Mouse (Mus musculus): Measurements from ENCODE around the gene Cox6a1. TPM values are rescaled to one million over a fixed set of nuclear protein-coding genes. Genes with fewer than 3 reads are reported as not detected.

The Cox6a1 gene
- polyA plus RNA-seq, 1 experiment from 2014 or later = 1,187 TPM

DNA sequence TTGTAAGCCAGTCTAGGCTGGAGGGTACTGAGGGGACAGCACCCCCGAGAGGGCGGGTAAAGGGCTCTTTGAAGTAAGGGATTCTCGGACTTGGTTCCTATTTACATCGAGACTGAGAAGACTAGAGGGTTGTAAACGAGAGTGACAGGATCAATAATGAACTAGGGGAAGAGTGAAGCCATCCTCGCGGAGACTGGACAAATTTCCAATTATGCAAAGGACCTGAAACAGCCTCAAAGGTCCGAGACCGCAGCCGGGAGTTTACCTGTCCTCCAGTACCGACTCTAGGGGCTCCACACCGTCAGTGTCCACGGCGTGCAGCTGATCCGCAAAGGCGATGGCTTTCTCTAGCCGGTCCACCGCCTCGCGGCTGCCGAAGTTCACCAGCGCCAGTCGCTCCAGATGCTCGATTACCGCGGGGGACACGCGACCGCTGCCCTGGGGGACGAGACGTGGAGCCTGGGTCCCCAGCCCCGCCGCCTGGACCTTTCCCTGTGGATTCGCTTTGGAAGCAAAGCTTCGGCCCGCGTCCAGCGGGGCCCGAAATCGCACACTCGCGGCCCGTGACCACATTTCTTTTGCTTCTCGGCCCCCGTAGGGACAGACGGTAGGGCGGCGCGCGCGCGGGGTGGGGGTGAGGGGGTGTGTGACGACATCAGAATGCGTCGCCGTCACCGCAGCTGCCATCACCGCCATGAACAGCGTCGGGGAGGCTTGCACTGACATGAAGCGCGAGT lies 8.0 kb downstream of the Cox6a1 start, which contains the start of the genes Gatc and Triap1:
Gene Gatc (minus strand): TSS at position 602 of the 737 bp plus-strand sequence.
Gene Triap1 (plus strand): TSS at position 649 of the 737 bp plus-strand sequence.
- under 1% methylated on average over 62 of the region's 62 CpGs for WGBS
- peak; percentile 94 for ATAC-seq
- Histone ChIP-seq H3K9ac (peak within 1 kb of the TSS; percentile 90), H3K36me3 (peaks cover 29% of the 10 kb centered on the region), H3K9me3 (no peaks in the 10 kb centered on the region), H3K4me1 (replicated peaks) (peaks cover 9% of the 10 kb centered on the region), H3K27me3 (replicated peaks) (no peaks in the 10 kb centered on the region), H3K4me3 (replicated peaks) (peak within 1 kb of the TSS; percentile 77), H3K27ac (peak within 1 kb of the TSS; percentile 81), H3K4me2 (replicated peaks) (peak within 1 kb of the TSS; percentile 55)

DNA sequence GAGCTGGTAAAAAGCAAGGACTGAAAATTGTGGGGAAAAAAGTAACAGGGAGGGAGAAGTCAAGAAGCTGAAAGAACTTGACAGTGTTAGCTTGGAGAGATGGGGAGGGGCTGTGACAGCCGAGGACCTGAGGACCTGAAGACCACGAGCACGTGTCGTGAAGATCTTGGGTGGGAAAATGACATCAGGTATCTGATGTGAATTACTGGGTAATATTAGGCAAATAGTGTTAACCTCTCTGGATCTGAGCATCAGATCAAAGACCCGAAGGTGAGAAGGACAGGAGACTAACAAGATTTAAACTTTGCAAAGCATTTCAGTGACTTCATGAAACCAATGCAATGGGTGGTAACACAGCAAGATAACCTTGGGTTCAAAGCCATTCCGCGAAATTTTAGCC lies 8.8 kb downstream of the Cox6a1 start:
- ATAC-seq = no peak
- peaks cover 26% of the 10 kb centered on the region for H3K36me3 ChIP-seq
- WGBS = 15% methylated on average over 7 of the region's 7 CpGs

DNA sequence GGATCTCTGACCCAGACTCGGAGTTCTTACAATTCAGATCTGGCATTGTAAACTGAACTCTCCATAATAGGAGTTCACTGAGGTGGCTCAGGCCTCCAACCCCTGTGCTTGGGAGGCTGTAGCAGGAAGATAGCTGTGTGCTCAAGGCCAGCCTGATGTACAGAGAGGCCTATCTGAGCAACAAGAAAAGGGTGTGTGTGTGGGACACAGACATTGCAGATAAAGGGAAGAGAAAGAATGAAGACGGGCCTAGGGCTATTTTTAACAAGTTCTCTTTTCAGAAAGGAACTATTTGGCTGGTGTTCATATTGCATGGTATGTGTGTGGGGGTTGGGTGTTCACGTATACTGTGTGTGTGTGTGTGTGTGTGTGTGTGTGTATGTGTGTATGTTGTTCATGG lies 15.2 kb downstream of the Cox6a1 start:
- peaks cover 8% of the 10 kb centered on the region for H3K4me1 ChIP-seq (replicated peaks)
- H3K9me3 ChIP-seq = no peaks in the 10 kb centered on the region
- 72% methylated on average over 3 of the region's 3 CpGs for WGBS
- H3K4me3 ChIP-seq (replicated peaks) = no peak overlapping the region
- H3K27ac ChIP-seq = no peak overlapping the region
- no peaks in the 10 kb centered on the region for H3K27me3 ChIP-seq (replicated peaks)
- no peak overlapping the region for H3K4me2 ChIP-seq (replicated peaks)
- H3K36me3 ChIP-seq = peaks cover 35% of the 10 kb centered on the region
- no peak overlapping the region for H3K9ac ChIP-seq
- no peak for ATAC-seq

More for the DNA sequence above, 8.8 kb downstream of the Cox6a1 start:
- Histone ChIP-seq H3K27ac (no peak overlapping the region), H3K4me3 (replicated peaks) (peak overlapping the region; percentile 77), H3K9me3 (no peaks in the 10 kb centered on the region), H3K4me2 (replicated peaks) (peak overlapping the region; percentile 55), H3K9ac (no peak overlapping the region), H3K4me1 (replicated peaks) (peaks cover 9% of the 10 kb centered on the region), H3K27me3 (replicated peaks) (no peaks in the 10 kb centered on the region)

DNA sequence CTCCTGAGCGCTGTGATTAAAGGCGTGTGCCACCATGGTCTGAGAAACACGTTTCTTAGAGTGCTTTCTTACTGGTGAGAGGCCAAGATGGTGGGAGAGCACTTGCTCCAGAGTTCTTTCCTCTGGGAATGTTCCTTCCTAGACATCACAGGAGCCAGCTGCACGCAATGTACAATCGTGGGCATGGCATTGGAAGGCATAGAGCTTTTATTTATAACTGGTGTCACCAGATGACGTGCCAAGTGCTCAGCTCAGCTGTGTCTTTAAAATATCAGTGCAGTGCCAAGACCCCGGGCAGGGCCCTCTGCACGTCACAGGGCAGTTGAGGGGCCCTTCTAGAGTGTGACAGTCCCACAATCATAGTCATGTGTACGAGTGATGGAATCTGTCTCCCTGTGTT lies 17.8 kb downstream of the Cox6a1 start:
- H3K9ac ChIP-seq = no peak overlapping the region
- H3K27ac ChIP-seq = no peak overlapping the region
- H3K4me3 ChIP-seq (replicated peaks) = no peak overlapping the region
- H3K36me3 ChIP-seq = peaks cover 35% of the 10 kb centered on the region
- peaks cover 16% of the 10 kb centered on the region for H3K4me1 ChIP-seq (replicated peaks)
- 82% methylated on average over 9 of the region's 9 CpGs for WGBS
- no peaks in the 10 kb centered on the region for H3K27me3 ChIP-seq (replicated peaks)
- ATAC-seq = no peak
- H3K9me3 ChIP-seq = no peaks in the 10 kb centered on the region
- H3K4me2 ChIP-seq (replicated peaks) = no peak overlapping the region

DNA sequence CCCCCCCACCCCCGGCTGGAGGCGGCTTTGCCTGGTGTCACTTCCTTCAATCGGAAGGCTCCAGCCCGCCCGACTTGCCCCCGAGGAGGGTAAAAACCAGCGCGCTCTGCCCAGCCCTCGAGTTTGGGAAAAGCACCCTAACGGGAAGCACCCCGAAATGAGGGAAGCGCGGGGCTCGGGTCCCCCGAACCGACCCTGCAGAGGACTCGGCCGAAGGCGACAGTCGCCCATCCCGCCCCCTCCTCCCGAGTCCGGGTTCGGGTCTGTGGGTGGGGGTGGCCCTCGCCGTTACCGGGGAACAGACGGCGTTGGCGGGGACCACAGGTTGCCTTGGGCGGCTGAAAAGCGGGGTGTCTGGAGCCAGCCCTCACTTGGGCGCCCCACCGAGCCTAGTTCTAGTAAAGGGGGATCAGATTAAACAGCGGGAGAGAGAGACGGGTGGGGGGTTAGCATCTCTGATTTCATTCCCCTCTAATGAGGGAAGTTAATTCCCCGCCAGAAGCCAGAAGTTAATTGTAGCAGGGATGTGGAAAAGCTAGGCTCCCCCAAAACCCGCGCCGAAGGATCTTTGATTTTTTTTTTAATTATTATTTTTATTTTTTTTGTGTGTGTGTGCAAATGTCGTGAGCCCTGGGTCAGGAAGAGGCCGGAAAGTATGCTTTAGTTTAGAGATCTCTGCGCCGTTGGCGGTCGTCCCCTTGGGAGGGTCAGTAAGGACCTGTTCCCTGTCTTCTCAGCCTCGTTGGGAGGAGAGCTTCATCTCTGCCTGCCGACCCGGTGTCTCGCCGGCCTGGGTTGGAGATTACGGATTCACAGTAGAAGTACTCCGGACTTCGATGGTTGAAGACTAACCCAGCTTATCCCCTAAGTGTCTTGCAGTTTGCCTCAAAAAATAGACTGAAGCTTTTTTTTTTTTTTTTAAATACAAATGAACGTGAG lies 20.9 kb downstream of the Cox6a1 start:
- WGBS = 1% methylated on average over 52 of the region's 55 CpGs
- peak overlapping the region; percentile 94 for H3K9ac ChIP-seq
- peaks cover 20% of the 10 kb centered on the region for H3K4me1 ChIP-seq (replicated peaks)
- H3K9me3 ChIP-seq = no peaks in the 10 kb centered on the region
- H3K27ac ChIP-seq = peak overlapping the region; percentile 93
- H3K4me2 ChIP-seq (replicated peaks) = peak overlapping the region; percentile 78
- peaks cover 19% of the 10 kb centered on the region for H3K36me3 ChIP-seq
- no peaks in the 10 kb centered on the region for H3K27me3 ChIP-seq (replicated peaks)
- peak overlapping the region; percentile 91 for H3K4me3 ChIP-seq (replicated peaks)
- peak; percentile 6; the same call in 1 of the 2 replicates for ATAC-seq

DNA sequence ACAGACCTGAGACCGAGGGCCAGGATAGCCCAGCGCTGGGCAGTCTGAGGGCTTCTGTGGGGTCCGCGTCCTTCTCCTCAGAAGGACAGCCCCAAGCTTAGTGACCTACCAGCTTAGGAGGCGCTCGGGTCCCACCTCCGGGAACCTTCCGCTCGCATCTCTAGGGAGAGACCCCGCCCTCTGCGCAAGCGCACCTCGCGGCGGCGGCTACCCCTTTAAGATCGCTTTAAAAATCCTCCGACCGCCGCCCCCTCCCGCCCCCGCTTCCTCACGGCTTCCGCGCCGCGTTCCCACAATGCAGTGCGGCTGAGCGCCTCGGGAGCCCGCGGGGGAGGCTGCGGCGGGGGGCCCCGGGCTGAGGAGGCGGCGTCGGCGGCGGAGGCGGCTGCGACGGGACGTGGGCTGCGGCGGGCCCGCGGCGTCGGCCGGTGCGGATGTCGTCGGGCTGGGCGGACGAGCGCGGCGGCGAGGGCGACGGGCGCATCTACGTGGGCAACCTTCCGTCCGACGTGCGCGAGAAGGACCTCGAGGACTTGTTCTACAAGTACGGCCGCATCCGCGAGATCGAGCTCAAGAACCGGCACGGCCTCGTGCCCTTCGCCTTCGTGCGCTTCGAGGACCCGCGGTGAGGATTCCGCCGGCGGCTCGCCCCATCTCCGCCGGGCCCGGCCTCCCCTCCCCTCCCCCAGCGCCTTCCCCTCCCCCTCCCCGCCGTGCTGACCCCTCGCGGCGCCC lies 21.7 kb downstream of the Cox6a1 start, which contains the start of gene Srsf9:
Gene Srsf9 (plus strand): TSS at position 303 of the 735 bp plus-strand sequence.
- H3K36me3 ChIP-seq = peaks cover 14% of the 10 kb centered on the region
- peak within 1 kb of the TSS; percentile 94 for H3K9ac ChIP-seq
- no peaks in the 10 kb centered on the region for H3K9me3 ChIP-seq
- peak within 1 kb of the TSS; percentile 78 for H3K4me2 ChIP-seq (replicated peaks)
- WGBS = under 1% methylated on average over 91 of the region's 97 CpGs
- ATAC-seq = peak; percentile 96
- H3K4me1 ChIP-seq (replicated peaks) = peaks cover 20% of the 10 kb centered on the region
- H3K4me3 ChIP-seq (replicated peaks) = peak within 1 kb of the TSS; percentile 91
- H3K27me3 ChIP-seq (replicated peaks) = no peaks in the 10 kb centered on the region
- H3K27ac ChIP-seq = peak within 1 kb of the TSS; percentile 93

DNA sequence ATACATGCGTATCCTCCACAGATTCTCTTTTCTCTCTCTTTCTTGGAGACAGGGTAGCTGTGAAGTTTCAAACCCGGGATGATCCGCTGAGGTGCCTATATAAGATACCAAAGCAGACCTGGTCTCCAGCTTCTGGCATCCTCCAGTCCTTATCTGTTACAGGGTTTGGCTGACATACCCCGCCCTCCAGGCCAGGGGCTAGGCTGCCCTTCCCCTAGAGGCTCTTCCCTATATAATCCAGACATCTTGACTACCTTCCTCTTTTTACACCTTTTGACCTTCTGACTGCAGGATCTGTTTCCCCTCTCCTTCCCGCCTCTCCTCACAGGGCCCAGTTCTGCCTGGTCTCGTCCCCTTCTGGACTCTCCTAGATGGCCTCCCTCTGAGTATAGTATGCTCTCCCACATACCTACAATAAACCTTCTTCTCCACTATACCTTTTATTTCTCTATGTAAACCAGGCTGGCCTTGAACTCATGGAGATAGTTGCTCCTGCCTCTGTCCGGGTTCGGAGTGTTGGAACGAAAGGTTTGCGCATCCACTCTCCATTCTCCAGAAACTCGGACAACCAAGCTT lies 22.4 kb downstream of the Cox6a1 start:
- Histone ChIP-seq H3K27me3 (replicated peaks) (no peaks in the 10 kb centered on the region), H3K36me3 (peaks cover 9% of the 10 kb centered on the region), H3K4me1 (replicated peaks) (peaks cover 20% of the 10 kb centered on the region), H3K27ac (peak overlapping the region; percentile 74), H3K9me3 (no peaks in the 10 kb centered on the region), H3K4me2 (replicated peaks) (peak overlapping the region; percentile 78), H3K4me3 (replicated peaks) (peak overlapping the region; percentile 91), H3K9ac (peak overlapping the region; percentile 94)
- 18% methylated on average over 11 of the region's 11 CpGs for WGBS
- peak; percentile 55 for ATAC-seq

DNA sequence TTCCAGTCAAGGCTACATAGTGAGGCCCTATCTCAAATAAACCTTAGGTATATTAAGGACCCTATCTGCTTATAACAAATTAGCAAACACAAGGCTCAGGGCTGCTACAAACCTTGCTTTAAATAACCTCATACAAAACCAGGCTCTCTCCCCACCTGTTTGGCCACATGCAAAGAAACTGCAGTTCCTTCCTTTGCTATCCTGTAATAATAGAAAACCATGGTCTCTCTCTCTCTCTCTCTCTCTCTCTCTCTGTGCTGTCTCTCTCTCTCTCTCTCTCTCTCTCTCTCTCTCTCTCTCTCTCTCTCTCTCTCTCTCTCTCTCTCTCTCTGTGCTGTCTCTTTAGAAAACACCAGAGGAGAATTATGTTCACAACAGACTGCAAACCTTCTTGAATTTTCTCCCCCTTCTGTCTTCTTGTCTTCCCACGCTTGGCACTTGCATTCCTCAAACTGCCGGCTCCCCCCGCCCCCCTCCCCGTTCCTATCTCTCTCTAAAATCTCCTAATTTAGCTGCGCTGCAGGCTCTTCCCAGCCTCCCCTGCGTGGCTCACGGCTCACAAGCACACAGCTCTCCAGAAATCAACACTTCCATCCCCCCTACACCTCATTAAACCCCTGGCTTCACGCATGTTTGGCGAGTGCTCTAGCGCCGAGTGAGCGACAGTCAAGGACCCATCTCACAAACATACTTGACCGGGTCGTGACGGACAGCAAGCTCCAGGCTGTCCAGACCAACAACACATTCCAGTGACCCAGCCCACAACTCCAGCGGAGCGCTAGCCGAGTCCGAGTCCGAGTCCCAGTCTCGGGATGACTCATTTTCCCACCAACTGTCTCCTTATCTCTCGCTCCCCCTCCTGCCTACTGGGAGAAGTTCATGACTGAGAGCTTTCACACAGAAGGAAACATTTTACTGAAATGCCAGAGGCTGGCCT lies 29.5 kb downstream of the Cox6a1 start:
- peak overlapping the region; percentile 94 for H3K27ac ChIP-seq
- H3K36me3 ChIP-seq = no peaks in the 10 kb centered on the region
- H3K9ac ChIP-seq = peak overlapping the region; percentile 21; the same call in 1 of the 2 replicates
- H3K27me3 ChIP-seq (replicated peaks) = no peaks in the 10 kb centered on the region
- H3K4me1 ChIP-seq (replicated peaks) = peaks cover 27% of the 10 kb centered on the region
- 2% methylated on average over 22 of the region's 22 CpGs for WGBS
- H3K9me3 ChIP-seq = no peaks in the 10 kb centered on the region
- peak; percentile 88 for ATAC-seq
- peak overlapping the region; percentile 33 for H3K4me3 ChIP-seq (replicated peaks)
- peak overlapping the region; percentile 76 for H3K4me2 ChIP-seq (replicated peaks)

DNA sequence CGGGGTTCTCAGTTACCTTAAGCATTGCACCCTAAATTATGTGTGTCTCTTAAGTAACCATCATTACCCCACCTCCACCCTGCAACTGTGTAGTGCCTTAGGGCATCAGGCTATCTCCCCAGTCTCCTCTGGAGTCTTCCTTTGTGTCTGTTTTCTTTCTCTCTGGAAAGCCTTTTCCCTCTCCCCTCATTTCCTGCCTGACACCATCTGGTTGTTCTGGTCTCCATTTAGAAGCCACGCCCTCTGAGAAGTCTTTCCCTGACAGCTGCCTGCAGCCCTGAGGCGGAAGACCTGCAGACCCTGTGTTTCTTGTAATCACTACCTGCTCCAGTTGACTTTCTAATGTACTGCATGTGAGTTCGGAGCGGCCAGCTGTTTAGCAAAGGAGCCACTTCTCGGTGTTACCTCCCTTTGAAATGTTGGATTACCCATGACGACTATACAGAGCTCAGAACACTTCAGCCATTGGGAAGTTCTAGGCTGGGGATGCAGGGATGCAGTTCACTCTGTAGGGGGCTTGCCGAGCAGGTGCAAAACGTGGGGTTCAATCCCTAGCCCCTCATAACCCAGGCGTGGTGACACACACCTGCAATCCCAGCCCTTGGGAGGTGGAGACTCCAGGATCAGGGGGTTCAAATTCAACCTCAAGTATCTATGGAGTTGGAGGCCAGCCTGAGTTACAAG lies 31.0 kb downstream of the Cox6a1 start:
- WGBS = 6% methylated on average over 10 of the region's 10 CpGs
- H3K27me3 ChIP-seq (replicated peaks) = no peaks in the 10 kb centered on the region
- H3K9me3 ChIP-seq = no peaks in the 10 kb centered on the region
- no peaks in the 10 kb centered on the region for H3K36me3 ChIP-seq
- peak overlapping the region; percentile 40 for H3K4me2 ChIP-seq (replicated peaks)
- no peak overlapping the region for H3K9ac ChIP-seq
- peak; percentile 47 for ATAC-seq
- H3K4me1 ChIP-seq (replicated peaks) = peaks cover 37% of the 10 kb centered on the region
- H3K27ac ChIP-seq = peak overlapping the region; percentile 94
- no peak overlapping the region for H3K4me3 ChIP-seq (replicated peaks)

DNA sequence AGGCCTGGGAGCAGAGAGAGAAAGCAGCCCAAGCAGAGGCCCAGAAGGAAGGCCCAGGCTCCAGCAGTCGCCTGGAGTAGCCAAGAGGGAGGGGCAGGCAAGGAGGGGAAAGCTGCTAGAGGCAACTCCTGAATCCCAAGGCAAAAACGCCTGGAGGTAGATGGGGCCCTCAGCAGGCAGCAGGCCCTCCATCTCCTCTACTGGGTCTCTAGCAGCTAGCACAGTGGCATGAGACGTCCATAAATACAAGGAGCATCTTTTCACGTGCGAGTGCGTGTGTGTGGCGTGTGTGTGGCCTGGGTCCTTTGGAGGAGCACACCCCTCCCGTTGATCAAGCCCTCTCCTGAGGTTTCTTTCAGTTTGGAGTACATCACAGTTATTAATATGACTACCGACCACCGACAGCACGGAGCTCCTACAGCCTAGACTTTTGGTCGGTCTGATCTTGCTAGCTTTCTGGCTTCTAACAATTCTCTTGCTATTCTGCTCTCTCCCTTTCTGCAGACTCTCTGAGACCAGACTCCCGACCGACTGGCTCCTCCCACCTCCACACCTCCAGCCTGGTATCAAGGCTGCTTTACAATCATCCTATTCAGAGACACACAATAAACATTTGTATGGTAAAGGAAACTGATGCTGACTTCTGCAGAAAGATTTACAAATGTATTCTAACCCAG lies 31.7 kb downstream of the Cox6a1 start:
- peaks cover 41% of the 10 kb centered on the region for H3K4me1 ChIP-seq (replicated peaks)
- peak overlapping the region; percentile 26 for H3K9ac ChIP-seq
- H3K4me3 ChIP-seq (replicated peaks) = no peak overlapping the region
- no peaks in the 10 kb centered on the region for H3K27me3 ChIP-seq (replicated peaks)
- H3K27ac ChIP-seq = peak overlapping the region; percentile 94
- peak overlapping the region; percentile 40 for H3K4me2 ChIP-seq (replicated peaks)
- WGBS = 13% methylated on average over 14 of the region's 14 CpGs
- H3K9me3 ChIP-seq = no peaks in the 10 kb centered on the region
- H3K36me3 ChIP-seq = no peaks in the 10 kb centered on the region
- ATAC-seq = peak; percentile 50

All from intestine, embryonic 15.5 days (tissue).